Mouse (Mus musculus) liver, embryonic 18 days (tissue): ENCODE results near the gene Minos1. TPM values are rescaled to one million over a fixed set of nuclear protein-coding genes. Genes with fewer than 3 reads are reported as not detected.

Experiments
- polyA plus RNA-seq: library from polyadenylated mRNA; depleted of rRNA; stranded (reverse); fragments of >200 nt; gene quantifications from 2 replicates; pipeline ENCODE4 v1.2.3, GENCODE M21; 2012; rRNA removed

Minos1 gene
- 79.1 and 89.4 TPM in 2 replicates for polyA plus RNA-seq

DNA sequence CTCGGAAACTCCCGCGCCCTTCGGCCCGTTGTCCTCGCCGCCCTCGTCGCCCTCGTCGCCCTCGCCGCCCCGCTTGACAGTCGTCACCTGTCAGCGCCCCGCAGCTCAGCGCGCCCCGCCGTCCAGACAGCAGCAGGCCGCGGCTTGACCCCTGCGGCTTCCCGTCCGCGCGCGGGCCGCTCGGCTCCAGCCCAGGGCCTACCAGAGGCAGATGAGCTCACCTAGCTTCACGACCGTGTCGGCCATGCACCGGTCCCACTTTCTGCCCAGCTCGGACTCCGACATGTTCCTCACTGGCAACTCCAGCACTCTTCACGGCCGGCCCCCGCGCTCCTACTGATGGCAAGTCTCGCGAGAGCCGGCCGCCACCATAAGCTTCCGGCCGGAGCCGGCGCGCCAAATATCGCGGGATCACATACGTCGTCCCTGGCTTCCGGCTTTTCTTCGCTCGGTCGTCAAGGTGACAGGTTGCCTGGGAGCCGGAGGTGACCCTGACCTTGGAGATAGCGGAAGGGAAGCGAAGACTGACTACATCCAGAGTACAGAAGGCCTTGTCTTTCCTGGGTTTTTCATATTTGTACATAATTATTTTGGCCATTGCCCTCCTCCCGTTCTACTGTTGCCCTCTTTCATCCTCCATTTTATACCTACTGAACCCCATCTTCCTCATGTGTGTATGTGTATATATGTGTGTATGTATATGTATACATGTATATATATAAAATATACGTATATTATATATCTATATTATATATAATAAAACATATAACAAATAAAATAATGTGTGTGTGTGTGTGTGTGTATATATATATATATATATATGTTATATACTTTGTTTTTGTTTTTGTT is at the start of gene Minos1:
Gene Minos1 (minus strand): TSS at position 413 of the 849 bp plus-strand sequence.

DNA sequence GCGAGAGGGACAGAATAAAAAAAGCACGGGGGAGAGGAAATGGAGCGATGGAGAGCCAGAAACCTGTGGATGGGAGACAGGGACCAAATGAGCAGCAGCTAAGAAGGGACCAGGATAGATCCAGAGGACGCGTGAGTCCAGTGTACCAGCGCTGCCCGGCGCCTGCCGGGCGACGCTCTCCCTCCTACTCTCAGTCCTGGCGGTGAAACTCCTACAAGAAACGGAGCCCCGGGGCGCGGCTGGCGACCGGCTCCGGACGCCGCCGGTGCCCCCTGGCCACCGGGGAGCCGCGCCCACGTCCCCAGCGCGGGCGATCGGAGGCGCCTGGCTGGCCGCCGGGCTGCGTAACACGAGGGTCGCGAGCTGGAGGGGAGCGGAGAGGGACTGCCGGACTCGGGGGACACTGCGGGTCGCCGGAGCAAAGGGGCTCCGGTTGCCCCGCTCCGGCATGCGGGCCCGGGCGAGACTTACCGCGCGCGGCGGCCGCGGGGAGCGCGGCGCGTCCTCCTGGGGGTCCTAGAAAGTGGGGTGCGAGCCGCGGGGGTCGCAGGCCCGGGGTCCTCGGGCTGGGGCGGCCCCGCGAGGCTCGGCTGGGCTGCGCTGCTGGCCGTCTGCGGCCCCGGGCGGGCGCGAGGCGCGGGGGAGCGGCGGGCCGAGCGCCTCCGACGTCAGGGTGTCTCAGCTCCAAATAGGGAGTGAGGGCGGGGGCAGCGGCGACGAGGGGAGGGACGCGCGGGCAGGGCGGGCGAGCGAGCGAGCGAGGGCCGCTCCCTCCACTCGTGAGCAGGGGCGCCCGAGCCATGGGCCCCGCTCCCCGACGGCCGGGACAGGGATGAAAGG is 38.3 kb downstream of the Minos1 start, which contains the start of gene Nbl1:
Gene Nbl1 (minus strand): TSS at position 638 of the 840 bp plus-strand sequence.

DNA sequence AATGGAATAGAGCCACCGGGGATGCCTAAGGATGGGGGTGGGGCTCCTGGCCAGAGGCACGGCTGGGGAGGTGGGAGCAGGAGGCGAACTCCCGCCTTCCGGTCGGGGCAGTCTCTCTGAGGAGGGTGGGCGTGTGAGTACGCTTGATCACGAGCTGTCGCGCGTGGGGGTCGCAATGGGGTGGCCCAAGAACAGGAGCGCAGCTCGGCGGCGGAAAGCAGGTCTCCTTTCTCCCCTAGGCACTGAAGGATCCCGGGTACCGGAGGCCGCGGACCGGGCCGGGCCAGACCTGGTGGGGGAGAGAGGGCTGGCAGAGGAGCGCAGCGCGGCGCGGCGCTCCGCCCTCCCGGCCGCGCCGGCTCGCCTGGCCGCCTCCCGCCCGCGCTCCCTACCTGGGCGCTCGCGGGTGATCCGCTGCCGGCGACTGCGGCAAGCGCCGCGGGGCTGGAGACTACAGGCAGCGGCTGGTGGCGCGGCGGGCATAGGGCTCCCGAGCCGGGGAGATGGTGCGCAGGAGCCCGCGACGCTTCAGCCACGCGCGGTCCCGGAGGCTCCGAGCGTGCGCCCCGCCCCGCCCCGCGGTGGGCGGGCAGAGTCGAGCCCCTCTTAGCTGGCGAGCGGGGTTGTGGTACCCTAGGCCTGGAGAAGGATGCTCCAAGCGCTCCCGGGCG is 55.7 kb downstream of the Minos1 start, which contains the start of gene Htr6:
Gene Htr6 (minus strand): TSS at position 530 of the 671 bp plus-strand sequence.

Other genes with a start within 250 kb of the Minos1 start
- gene Otud3, start 217.2 kb downstream of the Minos1 start, polyA plus RNA-seq, result 1.6 and 2.1 TPM in 2 replicates
- 1.5 and 2.1 TPM in 2 replicates for gene Rnf186, start 164.0 kb downstream of the Minos1 start, polyA plus RNA-seq
- 4.7 and 4.8 TPM in 2 replicates for gene Tmco4, start 158.2 kb downstream of the Minos1 start, polyA plus RNA-seq
- gene Htr6, start 55.5 kb downstream of the Minos1 start, polyA plus RNA-seq, result not detected in 2 replicates
- gene Nbl1, start 38.1 kb downstream of the Minos1 start, polyA plus RNA-seq, result 2.4 and 2.5 TPM in 2 replicates
- gene Capzb, start 61.8 kb upstream of the Minos1 start, polyA plus RNA-seq, result 73.6 and 74.6 TPM in 2 replicates
- 16.9 and 17.1 TPM in 2 replicates for gene Pqlc2, start 179.6 kb upstream of the Minos1 start, polyA plus RNA-seq
- gene Akr7a5, start 179.6 kb upstream of the Minos1 start, polyA plus RNA-seq, result 17.2 and 18.4 TPM in 2 replicates
- 29.6 and 30.1 TPM in 2 replicates for gene Mrto4, start 221.5 kb upstream of the Minos1 start, polyA plus RNA-seq
- gene Emc1, start 221.5 kb upstream of the Minos1 start, polyA plus RNA-seq, result 6.4 and 6.9 TPM in 2 replicates
- 36.7 and 54.6 TPM in 2 replicates for gene Ubr4, start 221.5 kb upstream of the Minos1 start, polyA plus RNA-seq